Mouse (Mus musculus) liver, postnatal 0 days (tissue): ENCODE data around the gene Tbxa2r.

Experiments used
- CTCF ChIP-seq: sonication (generic); IDR thresholded peaks from 2 replicates; pipeline ENCODE4 v1.5.1; 2016; ENCODE audit warnings: antibody characterized with exemption, low read depth
- EP300 ChIP-seq: IDR thresholded peaks from 2 replicates; pipeline ENCODE4 v1.6.1; 2016; ENCODE audit warnings: antibody characterized with exemption, low read depth, mild to moderate bottlenecking

DNA sequence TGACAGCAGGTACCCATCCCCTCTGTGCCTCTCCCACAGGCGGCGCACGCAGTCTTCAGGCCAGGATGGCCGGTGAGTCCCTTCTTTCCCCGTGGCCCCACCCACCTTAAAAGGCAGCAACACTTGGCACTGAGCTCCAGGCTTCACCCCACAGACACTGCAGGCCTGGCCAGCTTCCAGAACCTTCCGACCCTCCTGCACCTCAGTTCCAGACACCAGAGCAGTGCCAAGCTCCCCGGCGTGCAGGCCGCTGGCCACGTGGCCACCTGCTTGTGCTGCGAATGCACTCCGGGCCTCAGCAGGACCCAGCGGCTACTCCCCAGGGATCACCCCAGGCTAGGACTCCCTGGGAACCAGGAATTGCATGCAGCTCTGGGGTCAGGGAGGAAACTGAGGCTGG lies 14.9 kb upstream of the Tbxa2r start:
- TF ChIP-seq CTCF = no peak
- TF ChIP-seq EP300 = no peak
